Mouse (Mus musculus) lung, adult 2 months (tissue): ENCODE data around the gene Vpreb1. TPM values are rescaled to one million over a fixed set of nuclear protein-coding genes. Genes with fewer than 3 reads are reported as not detected.
A peak's percentile ranks its signal among the peaks of the same experiment; 100 is the strongest.
"Not testable (repeated sequence)": the region's sequence is repeated elsewhere in the genome, so short reads cannot be mapped to it uniquely, and the experiment has no call there.

Source experiments
- DNase-seq: peaks from one replicate; pipeline ENCODE4 v3.0.0; 2022
- H3K4me1 ChIP-seq: fragments of 200-500 bp; 2 replicates; pipeline ENCODE4 v1.6.1; 2011; ENCODE audit warnings: low read length; ENCODE audit not compliant: control insufficient read depth, insufficient read depth
- H3K4me3 ChIP-seq: fragments of 200-500 bp; replicated peaks from 2 replicates; pipeline ENCODE3; 2011; ENCODE audit warnings: low read depth, mild to moderate bottlenecking, control low read depth, low read length; ENCODE audit errors: extremely low read depth
- CTCF ChIP-seq: fragments of 200-500 bp; IDR thresholded peaks from 2 replicates; pipeline ENCODE4 v1.5.1; 2011; ENCODE audit warnings: mild to moderate bottlenecking, low read length, control low read depth; ENCODE audit not compliant: insufficient read depth
- POLR2A ChIP-seq: fragments of 200-500 bp; IDR thresholded peaks from 2 replicates; pipeline ENCODE4 v1.6.1; 2011; ENCODE audit warnings: low read depth, mild to moderate bottlenecking, control low read depth, low read length, borderline replicate concordance; ENCODE audit errors: extremely low read depth
- WGBS: fragments of 180-500 bp; shearing (Covaris S2); methylation state at CpG from one replicate; pipeline ENCODE4 v1.1.7; 2018; 5-methylcytosine and 5-hydroxymethylcytosine counted together
- polyA plus RNA-seq: library from polyadenylated mRNA; depleted of rRNA; stranded (reverse); fragments of >200 nt; gene quantifications from 2 replicates; pipeline ENCODE4 v1.2.3, GENCODE M21; 2012

The Vpreb1 gene
- polyA plus RNA-seq, 1 experiment: 7.2 TPM

GRCm38 (mm10) chr16:16862288-16862687 is 8.4 kb downstream of the Vpreb1 start:
- Histone ChIP-seq H3K4me3 (no peak overlapping the region), H3K4me1 (no peaks in the 10 kb centered on the region)
- DNase-seq: no peak
- TF ChIP-seq CTCF (no peak), POLR2A (no peak)
- WGBS: 64% methylated on average over 3 of the region's 3 CpGs

GRCm38 (mm10) chr16:16856731-16857476 is 13.7 kb downstream of the Vpreb1 start:
- TF ChIP-seq CTCF (no peak), POLR2A (no peak)
- DNase-seq: no peak
- Histone ChIP-seq H3K4me1 (no peaks in the 10 kb centered on the region), H3K4me3 (no peak overlapping the region)
- 77% methylated on average over 13 of the region's 13 CpGs for WGBS

GRCm38 (mm10) chr16:16856054-16856453 is 14.6 kb downstream of the Vpreb1 start:
- 77% methylated on average over 9 of the region's 9 CpGs for WGBS
- DNase-seq: not testable (repeated sequence)

GRCm38 (mm10) chr16:16855541-16855940 is 15.1 kb downstream of the Vpreb1 start:
- no peak overlapping the region for H3K4me3 ChIP-seq
- 96% methylated on average over 1 of the region's 1 CpGs for WGBS
- no peak for DNase-seq
- TF ChIP-seq CTCF (no peak), POLR2A (no peak)
- H3K4me1 ChIP-seq: no peaks in the 10 kb centered on the region

More at GRCm38 (mm10) chr16:16856054-16856453, 14.6 kb downstream of the Vpreb1 start:
- not testable (repeated sequence) for H3K4me1 ChIP-seq, H3K4me3 ChIP-seq

GRCm38 (mm10) chr16:16854836-16855235 is 15.8 kb downstream of the Vpreb1 start:
- TF ChIP-seq POLR2A (no peak), CTCF (peak; percentile 36; the same call in 1 of the 2 replicates)
- no peak overlapping the region for H3K4me3 ChIP-seq
- 13% methylated on average over 6 of the region's 6 CpGs for WGBS
- peak; percentile 70 for DNase-seq
- no peaks in the 10 kb centered on the region for H3K4me1 ChIP-seq

GRCm38 (mm10) chr16:16852411-16852810 is 18.2 kb downstream of the Vpreb1 start:
- H3K4me1 ChIP-seq: no peaks in the 10 kb centered on the region
- DNase-seq: no peak
- WGBS: 86% methylated on average over 3 of the region's 3 CpGs
- H3K4me3 ChIP-seq: no peak overlapping the region
- TF ChIP-seq CTCF (no peak), POLR2A (no peak)

GRCm38 (mm10) chr16:16849196-16849595 is 21.4 kb downstream of the Vpreb1 start:
- DNase-seq: no peak
- H3K4me3 ChIP-seq: no peak overlapping the region
- TF ChIP-seq CTCF (no peak), POLR2A (no peak)
- H3K4me1 ChIP-seq: no peaks in the 10 kb centered on the region

- Histone ChIP-seq H3K4me3 (no peak overlapping the region), H3K4me1 (peaks cover 5% of the 10 kb centered on the region)
- TF ChIP-seq POLR2A (no peak), CTCF (no peak)
- no peak for DNase-seq
- WGBS: 89% methylated on average over 3 of the region's 3 CpGs
Measured at GRCm38 (mm10) chr16:16829671-16830070, 41.0 kb downstream of the Vpreb1 start.

GRCm38 (mm10) chr16:16828757-16829615 is 41.7 kb downstream of the Vpreb1 start, which contains the start of gene Spag6l:
Gene Spag6l (minus strand): TSS chr16:16829456.
- DNase-seq: peak; percentile 16
- peak within 1 kb of the TSS; percentile 36 for H3K4me3 ChIP-seq
- TF ChIP-seq CTCF: 0 out of 2 replicates have a peak, but pooled peaks have one; percentile 16
- TF ChIP-seq POLR2A: no peak
- WGBS: 6% methylated on average over 33 of the region's 33 CpGs
- peaks cover 5% of the 10 kb centered on the region for H3K4me1 ChIP-seq
